Mouse (Mus musculus) kidney, embryonic 16.5 days (tissue): Measurements from ENCODE around the gene Krt77. TPM values are rescaled to one million over a fixed set of nuclear protein-coding genes. Genes with fewer than 3 reads are reported as not detected.

Experiments
- ATAC-seq: fragments of 200-750 bp; cut with Nextera tagmentation; 2 replicates; pipeline ENCODE4 v1.8.0; 2017; ENCODE audit warnings: moderate TSS enrichment; ENCODE audit not compliant: low FRiP score, low TSS enrichment
- H3K27ac ChIP-seq: fragments of 300-500 bp; sonication (generic); 2 replicates; pipeline ENCODE4 v1.5.1; 2014; ENCODE audit warnings: low read length
- H3K27me3 ChIP-seq: fragments of 300-500 bp; sonication (generic); 2 replicates; pipeline ENCODE4 v1.6.1; 2014; ENCODE audit warnings: low read length, control low read depth, mixed read lengths; ENCODE audit not compliant: insufficient read depth
- H3K36me3 ChIP-seq: fragments of 300-500 bp; sonication (generic); 2 replicates; pipeline ENCODE4 v1.6.1; 2014; ENCODE audit warnings: low read length, control low read depth, mixed read lengths; ENCODE audit not compliant: insufficient read depth
- H3K4me1 ChIP-seq: fragments of 300-500 bp; sonication (generic); 2 replicates; pipeline ENCODE4 v1.6.1; 2014; ENCODE audit warnings: low read length, control low read depth, mixed read lengths; ENCODE audit not compliant: insufficient read depth
- H3K4me2 ChIP-seq: fragments of 300-500 bp; sonication (generic); replicated peaks from 2 replicates; pipeline ENCODE4 v1.6.1; 2014; ENCODE audit warnings: low read depth, low read length
- H3K4me3 ChIP-seq: fragments of 300-500 bp; sonication (generic); 2 replicates; pipeline ENCODE4 v1.5.1; 2014; ENCODE audit warnings: mild to moderate bottlenecking, low read length
- H3K9ac ChIP-seq: fragments of 300-500 bp; sonication (generic); replicated peaks from 2 replicates; pipeline ENCODE4 v1.6.1; 2014; ENCODE audit warnings: low read length
- H3K9me3 ChIP-seq: fragments of 300-500 bp; sonication (generic); 2 replicates; pipeline ENCODE4 v1.6.1; 2016; ENCODE audit warnings: low read length, control low read depth
- WGBS: fragments of 180-500 bp; shearing (Covaris S2); extraction: QIAGEN DNeasy Blood & Tissue Kit; methylation state at CpG from one replicate; pipeline ENCODE4 v1.1.7; 2014; 5-methylcytosine and 5-hydroxymethylcytosine counted together
- polyA plus RNA-seq: library from polyadenylated mRNA; unstranded; fragments of >200 nt; fragmentation: Nextera tagmentation; extraction: Ambion mirVana; gene quantifications from 2 replicates; pipeline ENCODE4 v1.2.1, GENCODE M21; 2015

The Krt77 gene
- 0.06 TPM in 1 of 2 replicates, not detected in the other for polyA plus RNA-seq

DNA sequence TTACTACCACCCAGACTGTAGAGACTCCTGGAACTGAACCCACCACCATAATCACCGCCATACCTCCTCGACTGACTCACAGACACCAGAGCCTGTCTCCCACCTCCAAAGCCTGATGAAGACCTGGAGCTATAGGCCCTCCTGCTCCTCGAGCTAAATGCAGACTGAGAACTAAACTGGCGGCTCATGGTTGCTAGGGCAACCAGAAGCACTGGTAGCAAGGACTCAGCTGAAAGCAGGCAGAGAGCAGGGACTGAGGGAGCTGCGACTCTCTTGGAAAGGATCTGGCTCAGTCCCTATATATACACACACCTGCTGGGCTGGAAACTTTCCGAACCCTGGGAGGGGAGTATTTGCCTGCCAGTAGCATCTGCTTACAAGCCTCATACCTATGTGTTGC, at the start of gene Krt77:
Gene Krt77 (minus strand): TSS at position 275 of the 400 bp plus-strand sequence.
- Histone ChIP-seq H3K27ac (no peak within 1 kb of the TSS), H3K9ac (no peak within 1 kb of the TSS), H3K4me2 (no peak within 1 kb of the TSS), H3K27me3 (no peaks in the 10 kb centered on the region; the same call in 1 of the 2 replicates), H3K4me3 (no peak within 1 kb of the TSS), H3K9me3 (no peaks in the 10 kb centered on the region), H3K4me1 (no peaks in the 10 kb centered on the region), H3K36me3 (no peaks in the 10 kb centered on the region)
- no peak for ATAC-seq
- 44% methylated on average over 6 of the region's 6 CpGs for WGBS

DNA sequence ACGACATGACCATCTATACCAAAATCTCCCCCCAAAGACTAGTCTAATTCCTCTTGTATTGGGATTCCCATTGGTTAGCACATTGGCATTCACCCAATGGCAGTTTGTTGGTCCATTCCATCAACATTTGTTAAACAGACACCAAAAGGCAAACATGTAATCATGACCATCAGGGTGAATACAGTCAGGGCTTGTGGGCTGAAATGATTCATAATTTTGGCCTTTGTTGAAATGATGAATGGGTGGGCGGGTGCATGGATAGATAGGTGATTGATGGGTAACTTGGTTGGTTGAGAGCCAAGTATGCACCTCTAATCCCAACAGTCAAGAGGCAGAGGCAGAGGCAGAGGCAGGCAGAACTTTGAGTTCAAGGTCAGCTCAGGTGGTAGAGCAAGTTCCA, 46.6 kb upstream of the Krt77 start:
- no peaks in the 10 kb centered on the region for H3K36me3 ChIP-seq
- 0 out of 2 replicates have a peak, but pooled peaks cover 6% of the 10 kb centered on the region for H3K4me1 ChIP-seq
- no peak overlapping the region for H3K9ac ChIP-seq
- ATAC-seq, result no peak
- no peak overlapping the region for H3K27ac ChIP-seq
- H3K9me3 ChIP-seq, result no peaks in the 10 kb centered on the region
- H3K27me3 ChIP-seq, result no peaks in the 10 kb centered on the region
- no peak overlapping the region for H3K4me3 ChIP-seq
- 78% methylated on average over 2 of the region's 2 CpGs for WGBS
- no peak overlapping the region for H3K4me2 ChIP-seq

DNA sequence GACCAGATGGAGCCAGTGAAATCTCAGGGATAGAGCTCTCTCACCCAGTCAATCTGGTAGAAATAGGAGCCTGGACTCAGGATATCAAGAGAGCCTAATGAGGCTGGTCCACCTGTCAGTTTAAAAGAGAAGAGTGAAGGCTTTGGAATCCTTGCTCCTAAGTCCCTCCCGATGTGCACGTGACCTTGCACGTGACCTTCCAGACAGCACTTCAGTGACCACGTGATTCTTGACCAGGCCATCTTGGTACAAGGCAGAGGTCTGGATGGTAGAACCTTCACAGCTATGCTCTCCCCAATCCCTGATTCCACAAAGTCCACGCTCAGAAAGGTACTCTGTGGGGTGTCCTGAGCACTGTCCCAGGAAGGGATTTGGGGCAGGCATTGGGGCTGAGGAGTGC, 35.3 kb upstream of the Krt77 start:
- no peak for ATAC-seq

DNA sequence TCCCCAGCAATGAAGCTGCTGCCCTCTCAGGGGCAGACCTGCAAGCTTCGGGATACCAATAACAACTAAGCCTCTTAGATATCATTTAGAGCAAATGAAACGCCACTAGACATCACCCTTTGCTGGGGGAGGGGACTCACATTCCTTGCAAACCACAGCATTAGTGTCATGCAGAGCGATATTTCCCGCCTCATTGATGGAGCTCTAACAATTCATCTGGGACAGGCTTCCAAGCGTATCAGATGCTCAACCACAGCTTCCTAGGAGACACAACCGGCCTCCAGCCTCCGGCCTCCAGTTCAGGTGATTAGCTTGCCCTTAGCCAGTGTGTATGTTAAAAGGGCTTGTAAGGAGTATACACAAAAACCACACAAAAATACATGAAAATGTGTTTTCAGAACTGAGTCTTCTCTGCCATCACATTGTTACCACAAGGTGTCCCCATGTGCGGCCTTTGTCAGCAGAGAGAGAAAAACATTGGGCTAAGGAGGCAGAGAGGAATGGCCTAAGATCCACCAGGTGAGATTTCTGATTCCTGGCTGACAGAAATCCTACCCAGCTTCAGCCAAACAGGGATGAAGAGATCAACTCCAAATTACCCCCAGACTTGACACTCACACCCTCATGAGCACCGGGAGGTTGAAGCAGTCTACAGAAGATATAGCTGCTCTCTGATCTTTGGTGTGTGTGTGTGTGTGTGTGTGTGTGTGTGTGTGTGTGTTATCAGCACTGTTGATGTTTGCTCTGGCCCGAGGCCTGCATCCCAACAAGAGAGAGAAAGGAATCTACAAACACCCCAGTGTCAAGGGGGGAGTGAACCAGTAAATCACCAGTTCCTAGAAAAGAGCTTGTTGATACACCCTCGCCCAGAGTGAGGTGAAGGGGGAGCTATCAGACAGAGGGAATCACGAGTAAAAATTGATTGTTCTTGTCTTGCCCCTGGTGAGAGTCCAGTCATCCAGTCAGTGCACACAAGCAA, 33.0 kb upstream of the Krt77 start:
- no peaks in the 10 kb centered on the region for H3K36me3 ChIP-seq
- no peak overlapping the region for H3K27ac ChIP-seq
- H3K4me3 ChIP-seq, result no peak overlapping the region
- H3K9me3 ChIP-seq, result no peaks in the 10 kb centered on the region
- WGBS, result 53% methylated on average over 12 of the region's 12 CpGs
- no peak for ATAC-seq
- no peaks in the 10 kb centered on the region for H3K27me3 ChIP-seq
- H3K4me1 ChIP-seq, result no peaks in the 10 kb centered on the region
- no peak overlapping the region for H3K9ac ChIP-seq
- no peak overlapping the region for H3K4me2 ChIP-seq

More for the DNA sequence above, 35.3 kb upstream of the Krt77 start:
- H3K4me2 ChIP-seq, result no peak overlapping the region
- no peaks in the 10 kb centered on the region for H3K36me3 ChIP-seq
- H3K4me1 ChIP-seq, result no peaks in the 10 kb centered on the region
- H3K27me3 ChIP-seq, result no peaks in the 10 kb centered on the region
- no peak overlapping the region for H3K27ac ChIP-seq
- 80% methylated on average over 5 of the region's 5 CpGs for WGBS
- no peaks in the 10 kb centered on the region for H3K9me3 ChIP-seq
- H3K4me3 ChIP-seq, result no peak overlapping the region
- no peak overlapping the region for H3K9ac ChIP-seq

DNA sequence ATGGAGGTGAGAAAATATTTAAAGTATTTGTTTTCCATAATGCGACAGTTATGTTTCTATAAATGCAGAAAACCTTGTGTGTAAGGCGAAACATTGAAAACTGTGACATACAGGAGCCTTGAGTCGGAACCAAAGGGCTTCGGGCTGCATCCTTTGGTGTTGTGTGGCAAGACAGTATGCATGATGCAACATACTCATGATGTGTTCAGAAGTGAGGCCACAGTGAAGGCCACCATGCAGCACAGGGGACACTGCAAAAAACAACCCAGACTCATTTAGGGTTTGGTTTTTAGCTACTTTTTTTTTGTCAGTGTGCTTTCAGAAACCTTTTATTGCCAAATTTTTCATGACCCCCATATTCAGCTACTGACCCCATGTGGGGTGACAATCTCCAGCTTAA, 25.7 kb upstream of the Krt77 start:
- Histone ChIP-seq H3K36me3 (no peaks in the 10 kb centered on the region), H3K4me1 (no peaks in the 10 kb centered on the region), H3K4me3 (no peak overlapping the region), H3K9me3 (no peaks in the 10 kb centered on the region), H3K4me2 (no peak overlapping the region), H3K27me3 (no peaks in the 10 kb centered on the region), H3K9ac (no peak overlapping the region), H3K27ac (no peak overlapping the region)
- WGBS, result 89% methylated on average over 4 of the region's 4 CpGs
- no peak for ATAC-seq

DNA sequence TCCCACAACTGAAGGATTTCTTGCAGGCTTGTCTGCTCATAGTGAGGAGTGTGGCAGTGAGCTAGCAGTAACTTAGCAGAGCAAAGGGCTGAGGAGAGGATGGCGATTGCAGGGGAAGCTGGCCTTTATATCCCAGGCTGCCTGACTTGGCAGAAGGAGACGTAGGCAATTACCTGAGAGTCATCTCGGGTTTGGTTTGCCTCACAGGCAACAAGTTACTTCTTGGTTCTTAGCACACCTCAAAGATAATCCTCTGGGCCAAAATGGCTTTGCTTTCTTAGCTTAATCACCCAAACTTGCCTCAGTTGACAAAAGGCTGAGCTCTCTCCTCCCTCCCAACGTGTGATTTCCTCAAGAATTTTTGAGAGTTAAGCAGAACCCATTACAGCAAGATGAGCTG, 23.3 kb upstream of the Krt77 start, which contains the start of gene Krt76:
Gene Krt76 (minus strand): TSS at position 101 of the 400 bp plus-strand sequence.
- H3K9ac ChIP-seq, result no peak within 1 kb of the TSS
- 48% methylated on average over 4 of the region's 4 CpGs for WGBS
- no peak within 1 kb of the TSS for H3K27ac ChIP-seq
- H3K4me2 ChIP-seq, result no peak within 1 kb of the TSS
- H3K4me1 ChIP-seq, result no peaks in the 10 kb centered on the region
- no peak for ATAC-seq
- H3K27me3 ChIP-seq, result no peaks in the 10 kb centered on the region
- H3K9me3 ChIP-seq, result no peaks in the 10 kb centered on the region
- H3K4me3 ChIP-seq, result no peak within 1 kb of the TSS
- no peaks in the 10 kb centered on the region for H3K36me3 ChIP-seq

DNA sequence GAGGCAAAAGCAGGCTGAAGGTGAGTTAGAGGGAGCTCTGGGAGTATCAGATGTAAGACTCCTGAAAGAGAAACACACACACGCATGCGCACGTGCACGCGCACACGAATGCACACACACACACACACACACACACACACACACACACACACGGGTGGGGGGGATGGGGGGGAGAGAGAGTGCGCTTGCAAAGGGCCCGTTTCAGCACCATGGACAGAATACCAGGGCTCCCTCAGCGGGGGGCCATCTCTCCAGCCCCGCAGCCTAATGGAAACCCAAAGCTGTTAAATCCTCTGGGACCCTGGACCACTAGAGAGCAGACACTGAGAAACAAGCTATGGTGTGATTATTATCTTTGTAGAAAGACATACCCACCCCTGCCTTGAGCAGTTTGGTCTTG, 10.3 kb upstream of the Krt77 start:
- WGBS, result 24% methylated on average over 9 of the region's 11 CpGs

DNA sequence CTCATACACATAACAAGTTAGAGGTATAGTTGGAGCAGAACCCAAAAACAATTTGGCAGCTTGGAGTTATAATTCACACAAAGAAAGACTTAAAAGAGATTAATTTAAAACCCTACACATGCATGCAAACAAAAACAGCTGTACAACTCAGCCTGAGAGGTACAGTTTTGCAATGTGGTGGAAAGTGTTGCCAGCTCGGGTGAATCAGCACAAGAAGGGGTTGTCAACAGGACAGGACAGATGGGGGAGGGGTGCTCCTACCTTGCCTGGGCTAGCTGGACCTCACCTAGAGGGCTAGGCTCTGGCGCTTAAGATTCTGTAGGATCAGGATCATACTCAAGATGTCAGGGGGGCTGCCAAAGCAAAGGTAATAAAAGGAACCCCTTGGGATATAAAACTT, 8.5 kb upstream of the Krt77 start:
- Histone ChIP-seq H3K27ac (no peak overlapping the region), H3K4me3 (no peak overlapping the region), H3K4me1 (no peaks in the 10 kb centered on the region), H3K36me3 (no peaks in the 10 kb centered on the region), H3K9ac (no peak overlapping the region), H3K9me3 (no peaks in the 10 kb centered on the region), H3K4me2 (no peak overlapping the region), H3K27me3 (no peaks in the 10 kb centered on the region)
- WGBS, result 55% methylated on average over 2 of the region's 2 CpGs
- no peak for ATAC-seq

More for the DNA sequence above, 10.3 kb upstream of the Krt77 start:
- H3K27me3 ChIP-seq, result no peaks in the 10 kb centered on the region
- H3K9ac ChIP-seq, result no peak overlapping the region
- H3K4me3 ChIP-seq, result no peak overlapping the region
- no peak overlapping the region for H3K27ac ChIP-seq
- H3K4me1 ChIP-seq, result no peaks in the 10 kb centered on the region
- no peaks in the 10 kb centered on the region for H3K9me3 ChIP-seq
- no peak for ATAC-seq
- H3K36me3 ChIP-seq, result no peaks in the 10 kb centered on the region
- H3K4me2 ChIP-seq, result no peak overlapping the region

DNA sequence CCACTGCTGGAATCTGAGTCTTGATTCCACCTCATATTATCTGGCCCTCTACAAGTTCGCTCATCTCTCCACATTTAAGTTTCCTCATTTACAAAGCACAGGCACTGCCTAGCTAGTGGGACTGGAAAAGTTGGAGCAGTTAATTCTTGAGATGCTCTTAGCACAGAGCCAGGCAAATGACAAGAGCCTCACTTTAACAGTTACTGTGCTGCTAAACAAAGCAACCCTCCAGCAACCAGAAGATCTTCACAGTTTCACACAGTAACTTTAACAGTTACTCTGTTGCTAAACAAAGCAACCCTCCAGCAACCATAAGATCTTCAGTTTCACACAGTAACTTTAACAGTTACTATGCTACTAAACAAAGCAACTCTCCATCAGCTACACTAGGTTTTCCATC, 4.9 kb upstream of the Krt77 start:
- Histone ChIP-seq H3K9ac (no peak overlapping the region), H3K4me1 (no peaks in the 10 kb centered on the region), H3K4me2 (no peak overlapping the region), H3K4me3 (no peak overlapping the region), H3K36me3 (no peaks in the 10 kb centered on the region), H3K27me3 (no peaks in the 10 kb centered on the region; the same call in 1 of the 2 replicates), H3K9me3 (no peaks in the 10 kb centered on the region), H3K27ac (no peak overlapping the region)
- WGBS, result 93% methylated on average over 1 of the region's 1 CpGs
- ATAC-seq, result no peak

DNA sequence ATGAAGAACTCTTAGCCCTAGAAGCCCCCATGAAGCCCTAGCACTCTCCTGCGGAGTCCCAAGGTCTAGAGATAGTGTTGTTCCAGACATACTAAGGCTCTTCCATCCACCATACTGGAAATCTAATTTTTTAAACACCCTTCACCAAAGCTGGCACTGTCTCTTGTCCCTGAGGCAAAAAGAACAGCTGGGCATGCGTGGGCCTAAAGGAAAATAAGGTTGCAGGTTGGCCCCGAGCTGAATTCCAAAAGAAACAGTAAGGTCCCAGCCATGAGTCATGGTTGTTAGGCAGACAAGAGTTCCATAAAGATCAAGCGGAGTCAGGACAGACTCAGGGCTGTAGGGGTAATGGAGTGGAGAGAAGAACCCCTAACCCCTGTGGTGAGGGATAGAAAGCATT, 3.7 kb upstream of the Krt77 start:
- ATAC-seq, result no peak
- no peaks in the 10 kb centered on the region for H3K4me1 ChIP-seq
- H3K36me3 ChIP-seq, result no peaks in the 10 kb centered on the region
- no peaks in the 10 kb centered on the region; the same call in 1 of the 2 replicates for H3K27me3 ChIP-seq
- H3K27ac ChIP-seq, result no peak overlapping the region
- H3K9ac ChIP-seq, result no peak overlapping the region
- no peak overlapping the region for H3K4me2 ChIP-seq
- H3K9me3 ChIP-seq, result no peaks in the 10 kb centered on the region
- no peak overlapping the region for H3K4me3 ChIP-seq
- WGBS, result 50% methylated on average over 4 of the region's 4 CpGs
